Mouse (Mus musculus): Measurements from ENCODE around the gene Alk.

The Alk gene

DNA sequence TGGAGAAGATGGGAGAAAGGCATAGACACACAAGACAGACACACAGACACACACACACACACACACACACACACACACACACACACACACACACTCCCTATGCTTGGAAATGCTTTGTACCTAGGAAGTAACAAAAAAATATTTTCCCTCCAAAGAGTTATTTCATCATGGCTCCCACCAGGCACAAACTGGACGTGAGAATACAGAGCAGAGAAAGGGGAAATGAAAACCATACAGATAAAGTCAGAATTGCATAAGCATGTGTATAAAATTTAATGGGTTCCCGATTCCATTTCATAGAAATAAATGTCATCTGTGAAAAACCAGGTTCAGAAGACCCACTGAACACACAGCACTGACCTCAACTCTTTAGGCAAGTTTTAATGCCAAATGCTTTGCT is 736.5 kb downstream of the Alk start:
- DNase-seq: no peak

DNA sequence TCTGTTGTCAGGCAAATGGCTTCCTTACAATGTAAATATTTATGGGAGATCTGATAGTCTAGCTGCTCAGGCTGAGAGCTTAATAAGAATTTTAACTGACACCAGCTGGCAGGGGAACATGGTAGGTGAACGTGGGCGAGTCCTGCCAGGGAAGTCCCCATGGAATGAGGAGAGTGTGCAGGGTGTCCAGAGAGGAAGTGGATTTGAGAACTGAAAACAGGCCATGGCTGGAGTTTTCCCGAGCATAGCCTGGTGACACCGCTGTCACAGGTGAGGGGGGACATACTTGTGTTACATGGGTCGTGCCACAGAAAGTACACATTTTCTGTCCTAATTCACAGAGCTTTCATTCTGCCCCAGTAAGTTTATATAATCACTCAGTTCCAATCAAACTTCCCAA is 739.0 kb downstream of the Alk start:
- no peak for DNase-seq

DNA sequence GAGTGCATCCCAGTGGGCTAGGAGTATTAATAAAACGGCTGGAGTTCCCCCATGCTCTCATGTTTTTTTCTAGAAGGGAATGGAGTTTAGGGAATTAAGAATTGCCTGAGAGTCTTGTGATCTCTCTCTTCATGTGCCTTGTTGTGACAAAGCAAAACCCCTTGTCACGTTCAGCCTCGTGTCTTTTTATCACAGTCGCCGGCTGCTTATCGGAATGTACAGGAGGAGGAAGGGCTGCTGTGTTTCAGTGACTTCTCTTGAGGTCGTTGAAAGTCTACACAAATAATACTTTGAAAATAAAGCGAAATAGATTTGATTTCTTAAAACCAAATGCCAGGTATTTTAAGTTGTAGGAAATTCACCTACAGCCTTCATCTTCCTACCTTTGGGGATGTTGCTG is 740.4 kb downstream of the Alk start:
- DNase-seq: no peak

DNA sequence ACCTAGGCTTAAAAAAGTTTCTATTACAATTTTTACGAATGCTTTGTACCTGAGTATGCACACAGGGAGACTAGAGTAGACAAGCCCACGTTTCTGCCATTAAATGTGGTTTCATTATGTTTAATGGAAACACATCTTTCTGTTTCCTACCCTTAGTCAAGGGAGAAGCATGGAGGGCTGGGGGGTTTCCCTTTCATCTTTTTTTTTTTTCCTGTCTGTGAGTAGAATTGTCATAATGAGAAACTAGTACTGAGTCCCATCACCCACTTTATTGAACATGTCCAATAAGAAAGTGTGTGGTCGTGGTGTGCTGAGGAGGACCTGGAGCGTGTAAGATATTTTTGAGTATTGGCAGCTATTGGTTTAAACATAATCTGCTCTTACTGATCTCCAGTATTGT is 741.5 kb downstream of the Alk start:
- no peak for DNase-seq

DNA sequence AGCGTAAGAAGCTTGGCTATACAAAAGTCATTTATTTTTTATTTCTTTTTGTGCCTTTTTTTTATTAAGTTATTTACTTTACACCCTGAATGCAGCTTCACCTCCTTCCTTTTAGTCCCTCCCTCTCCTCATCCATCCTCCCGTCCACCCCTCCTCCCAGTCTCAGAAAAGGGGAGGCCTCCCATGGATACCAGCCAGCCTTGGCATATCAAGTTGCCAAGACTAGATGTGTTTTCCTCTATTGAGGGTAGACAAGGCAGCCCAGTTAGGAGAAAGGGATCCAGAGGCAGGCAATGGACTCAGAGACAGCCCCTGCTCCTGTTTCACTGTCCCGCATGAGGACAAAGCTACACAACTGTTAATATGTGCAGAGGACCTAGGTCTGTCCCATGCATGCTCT is 742.2 kb downstream of the Alk start:
- no peak for DNase-seq

DNA sequence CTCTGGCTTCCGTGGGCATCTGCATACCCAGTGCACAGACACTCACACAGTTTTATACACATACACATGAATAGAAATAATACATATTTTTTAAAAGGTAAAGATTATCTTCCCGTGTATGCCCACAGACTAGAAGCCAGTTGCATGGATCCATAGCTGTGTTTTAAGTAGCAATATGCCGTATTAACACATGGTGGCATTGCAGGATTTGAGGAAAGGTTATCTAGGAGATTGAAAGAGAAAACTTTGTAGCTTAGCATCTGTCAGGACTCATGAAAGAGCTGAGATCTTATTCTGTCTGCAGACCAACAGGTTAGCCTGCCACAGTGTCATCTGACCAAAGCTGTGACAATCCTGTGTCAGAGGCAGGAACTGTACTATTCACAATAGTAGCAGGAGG is 772.5 kb downstream of the Alk start:
- no peak for DNase-seq

DNA sequence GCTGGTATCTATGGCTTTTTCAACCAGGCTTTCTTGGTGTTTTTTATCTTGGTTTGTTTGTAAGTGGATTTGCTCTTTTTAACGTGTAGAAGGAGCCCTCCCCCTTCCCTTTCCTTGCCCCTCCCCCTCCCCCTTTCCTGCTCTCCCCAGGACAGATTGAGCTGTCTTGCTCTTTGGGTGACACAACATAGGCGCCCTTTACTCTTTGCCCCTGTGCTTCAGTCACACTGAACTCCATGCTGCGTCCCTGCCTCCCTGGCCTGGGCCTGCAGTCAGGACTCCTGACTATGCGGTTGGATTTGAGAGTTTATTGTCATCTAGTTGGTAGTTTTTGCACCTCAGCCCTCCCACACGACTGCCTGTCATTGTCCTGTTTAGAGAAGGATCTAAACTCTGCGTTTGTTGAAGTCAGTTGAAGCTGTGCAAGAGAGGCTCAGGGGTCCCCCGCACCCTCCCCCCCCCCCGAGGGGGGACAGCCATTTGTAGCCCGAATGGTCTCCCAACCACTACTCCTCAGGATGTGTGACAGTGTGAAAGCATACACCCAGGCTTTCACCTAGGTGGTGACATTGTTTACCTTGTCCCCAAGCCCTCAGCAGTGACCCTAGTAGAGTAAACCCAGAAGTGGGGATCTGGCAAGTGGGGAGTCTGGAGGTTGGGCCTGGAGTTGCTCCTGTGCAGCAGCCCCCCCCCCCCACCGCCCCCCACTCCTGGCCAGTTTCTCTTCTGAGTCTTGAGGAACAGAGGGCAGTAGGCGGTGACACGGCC is 775.6 kb downstream of the Alk start:
- no peak for DNase-seq

DNA sequence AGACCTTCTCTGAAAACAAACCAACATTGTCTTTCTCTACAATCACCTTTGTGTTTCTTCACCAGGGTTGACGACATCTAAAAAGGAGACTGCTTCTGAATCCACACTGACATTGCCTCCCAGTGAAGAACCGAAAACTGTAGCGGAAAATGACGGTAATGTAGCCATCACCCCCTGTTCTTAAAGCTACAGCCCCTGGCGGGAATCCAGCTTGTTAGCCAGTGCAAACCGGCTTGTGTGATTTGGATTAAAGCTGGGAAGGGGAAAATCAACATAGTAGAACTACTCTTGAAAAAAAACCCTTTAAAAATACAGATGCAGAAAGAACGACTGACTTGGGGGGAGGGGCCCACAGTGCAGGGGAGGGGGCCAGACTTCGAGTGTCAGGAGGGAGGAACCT is 776.8 kb downstream of the Alk start:
- no peak for DNase-seq

DNA sequence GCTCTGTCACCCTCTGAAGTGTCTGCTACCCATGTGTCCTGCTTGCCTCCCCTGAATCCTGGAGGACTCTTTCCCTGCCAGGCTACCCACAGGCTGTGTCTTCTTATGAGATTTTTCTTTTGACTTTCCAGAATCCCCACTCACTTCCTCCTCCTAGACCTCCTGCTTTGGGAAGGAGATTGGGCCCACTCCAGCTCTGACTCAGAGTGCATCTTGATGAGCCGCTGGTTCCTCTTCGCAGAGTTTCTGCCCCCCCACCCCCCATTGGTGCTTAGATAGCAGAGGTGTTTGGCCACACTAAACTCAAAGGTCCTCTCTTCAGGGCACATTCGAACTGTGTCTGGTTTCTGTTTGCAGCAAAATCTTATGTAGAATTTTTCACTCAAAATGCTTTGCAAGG is 777.8 kb downstream of the Alk start:
- DNase-seq: no peak

DNA sequence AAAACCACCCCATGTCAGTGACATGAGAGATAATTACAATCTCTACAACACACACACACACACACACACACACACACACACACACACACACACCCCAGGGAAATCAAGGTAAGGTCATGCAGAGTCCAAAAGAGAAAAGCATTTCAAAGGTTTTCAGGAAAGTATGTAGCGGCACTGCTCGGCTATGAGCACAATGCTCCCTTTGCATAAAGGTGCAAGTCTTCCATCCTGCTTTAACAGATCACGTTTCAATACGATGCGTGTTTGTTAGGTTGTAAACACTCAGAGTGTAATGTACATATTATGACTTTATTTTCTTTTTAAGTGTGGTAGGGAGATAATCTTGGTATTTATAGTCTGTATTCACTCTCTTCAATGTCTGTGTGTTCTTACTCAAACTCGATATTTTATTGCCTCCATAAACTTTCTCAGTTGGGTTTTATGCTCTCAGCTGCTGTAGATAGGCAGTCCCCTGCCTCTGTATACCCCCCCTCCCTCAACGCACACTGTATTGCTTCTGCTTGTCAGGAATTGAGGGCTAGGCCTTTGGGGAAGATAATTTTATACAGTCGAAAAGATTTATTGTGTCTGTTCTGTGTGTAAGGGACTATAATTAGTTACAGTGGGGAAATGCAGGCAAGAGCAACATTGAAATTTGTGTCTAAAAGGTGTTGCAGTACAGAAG is 780.7 kb downstream of the Alk start:
- no peak for DNase-seq

All from cerebellum, adult 11-12 months (tissue).